Mouse (Mus musculus) ES-E14 (cell line): Measurements from ENCODE around the gene Slc39a11. TPM values are rescaled to one million over a fixed set of nuclear protein-coding genes. Genes with fewer than 3 reads are reported as not detected.

ENCODE experiments used
- DNase-seq: peaks from one replicate; pipeline ENCODE4 v3.0.0-alpha.2; 2013; ENCODE audit warnings: low read depth, low spot score
- H3K27ac ChIP-seq: 2 replicates; pipeline ENCODE4 v1.5.1; 2012; ENCODE audit warnings: low read depth, mild to moderate bottlenecking, low read length, moderate library complexity, mixed read lengths; ENCODE audit not compliant: poor library complexity, insufficient read depth, severe bottlenecking
- H3K36me3 ChIP-seq: 2 replicates; pipeline ENCODE4 v1.6.1; 2012; ENCODE audit warnings: mild to moderate bottlenecking, low read length, moderate library complexity, mixed read lengths; ENCODE audit not compliant: control insufficient read depth, poor library complexity, insufficient read depth, severe bottlenecking
- H3K4me1 ChIP-seq, 2 experiments: fragments of 150-350 bp in 1 of 2; sonication (generic) in 1 of 2; 2 replicates each; pipeline ENCODE4 v1.6.1; 2012; ENCODE audit warnings: low read length in 2 of 2, mild to moderate bottlenecking in 1 of 2, mixed read lengths in 1 of 2; ENCODE audit not compliant: control insufficient read depth in 2 of 2, insufficient read depth in 2 of 2, poor library complexity in 1 of 2
- H3K4me3 ChIP-seq, 2 experiments: fragments of 150-350 bp in 1 of 2; sonication (generic) in 1 of 2; 2 replicates each; pipeline ENCODE4 v1.5.1; 2012; ENCODE audit warnings: low read length in 2 of 2, low read depth in 1 of 2, mild to moderate bottlenecking in 1 of 2, mixed read lengths in 1 of 2; ENCODE audit not compliant: insufficient read depth in 1 of 2, poor library complexity in 1 of 2, severe bottlenecking in 1 of 2
- H3K9ac ChIP-seq: 2 replicates; pipeline ENCODE4 v1.6.1; 2012; ENCODE audit warnings: low read depth, mild to moderate bottlenecking, low read length, mixed read lengths; ENCODE audit not compliant: poor library complexity, insufficient read depth, severe bottlenecking
- H3K9me3 ChIP-seq: fragments of 150-350 bp; sonication (generic); 2 replicates; pipeline ENCODE4 v1.6.1; 2012; ENCODE audit warnings: low read depth, mild to moderate bottlenecking, low read length; ENCODE audit not compliant: control insufficient read depth, insufficient read depth
- CHD2 ChIP-seq: IDR thresholded peaks from 2 replicates; pipeline ENCODE4 v1.6.1; 2014; ENCODE audit warnings: mild to moderate bottlenecking, low read depth, low read length, inconsistent platforms
- HCFC1 ChIP-seq: IDR thresholded peaks from 2 replicates; pipeline ENCODE4 v1.6.1; 2012; ENCODE audit warnings: low read length, inconsistent platforms, borderline replicate concordance; ENCODE audit not compliant: insufficient read depth
- MAFK ChIP-seq: IDR thresholded peaks from 2 replicates; pipeline ENCODE4 v1.6.1; 2014; ENCODE audit warnings: mild to moderate bottlenecking, low read depth, low read length, inconsistent platforms; ENCODE audit not compliant: insufficient read depth
- ZC3H11A ChIP-seq: IDR thresholded peaks from 2 replicates; pipeline ENCODE4 v1.6.1; 2012; ENCODE audit warnings: low read depth, mild to moderate bottlenecking, inconsistent platforms, low read length, borderline replicate concordance
- ZNF384 ChIP-seq: IDR thresholded peaks from 2 replicates; pipeline ENCODE4 v1.6.1; 2012; ENCODE audit warnings: low read depth, low read length, inconsistent platforms
- in situ Hi-C, 2 experiments: fragments of 600-800 bp; cut with MboI; formaldehyde crosslinking; loops; one replicate each; pipeline ENCODE4 v1.15.1; 2025; ENCODE audit warnings: low sequenced_read_pairs in 2 of 2, inconsistent platforms in 1 of 2; ENCODE audit not compliant: unreplicated experiment in 2 of 2
- total RNA-seq: library from RNA; depleted of rRNA; stranded (reverse); fragments of 300-350 nt; gene quantifications from 2 replicates; pipeline ENCODE4 v1.2.3, GENCODE M21; 2012

The Slc39a11 gene
- total RNA-seq, 1 experiment: 17.0 TPM

DNA sequence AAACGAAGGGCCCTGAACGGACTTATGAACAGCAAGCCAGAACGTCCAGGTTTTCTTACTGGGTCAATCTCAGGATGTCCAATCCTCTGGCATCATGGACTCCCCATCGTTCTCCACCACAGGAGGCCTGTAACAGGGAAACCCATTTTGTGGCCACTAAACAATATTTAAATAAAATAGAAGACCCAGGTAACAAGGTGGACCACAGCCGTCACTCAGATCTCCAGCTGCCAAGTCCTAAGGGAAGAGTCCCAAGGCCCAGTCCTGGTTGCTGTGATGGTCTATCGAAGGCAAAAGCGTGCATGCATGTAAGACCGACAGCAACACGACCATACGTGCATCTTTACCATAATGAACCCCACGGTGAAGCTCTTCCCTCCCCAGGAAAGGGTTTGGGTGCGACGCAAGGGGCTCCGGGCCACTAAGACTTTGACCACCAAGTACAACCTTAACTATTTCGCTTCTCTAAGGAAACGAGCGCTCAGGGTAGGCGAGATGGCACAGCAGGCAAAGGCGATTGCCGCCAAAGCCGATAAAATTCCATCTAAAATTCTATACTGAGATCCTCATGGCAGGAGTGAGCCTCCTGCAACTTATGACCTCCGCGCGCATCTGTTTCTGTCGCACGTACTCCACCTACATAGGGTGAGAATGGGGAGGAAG is 1.1 kb downstream of the Slc39a11 start, which contains the start of gene Cog1:
TSS of gene Cog1 (plus strand) at position 480 of the 663 bp plus-strand sequence.
- H3K4me3 ChIP-seq: peak within 1 kb of the TSS; percentile 80 to 100
- TF ChIP-seq HCFC1 (no peak), ZC3H11A (no peak)
- no peak within 1 kb of the TSS; the same call in 1 of the 2 replicates for H3K27ac ChIP-seq
- in situ Hi-C loops: loop anchor here (5.0 to 25.0 kb wide), 2 partner anchors 163 to 462 kb away; no protein-coding TSS in a partner anchor
- H3K9me3 ChIP-seq: no peaks in the 10 kb centered on the region
- H3K4me1 ChIP-seq: peaks cover 5 to 11% of the 10 kb centered on the region in 2 experiments; a peak in 2 of 4 replicates
- peak within 1 kb of the TSS; percentile 96 for H3K9ac ChIP-seq
- DNase-seq: no peak
- peaks cover 9% of the 10 kb centered on the region for H3K36me3 ChIP-seq

GRCm38 (mm10) chr11:113648152-113648551 is 1.7 kb downstream of the Slc39a11 start:
- Histone ChIP-seq H3K36me3 (peaks cover 5% of the 10 kb centered on the region; the same call in 1 of the 2 replicates), H3K27ac (no peak overlapping the region), H3K9me3 (no peaks in the 10 kb centered on the region), H3K9ac (peak overlapping the region; percentile 67; the same call in 1 of the 2 replicates), H3K4me1 (peaks cover 5 to 11% of the 10 kb centered on the region in 2 experiments; a peak in 2 of 4 replicates), H3K4me3 (no peak overlapping the region)
- peak; percentile 78 for DNase-seq
- in situ Hi-C loops: loop anchor here (5.0 to 25.0 kb wide), 2 partner anchors 164 to 461 kb away; no protein-coding TSS in a partner anchor
- TF ChIP-seq ZC3H11A: no peak
- TF ChIP-seq CHD2: no peak
- TF ChIP-seq HCFC1: 0 out of 2 replicates have a peak, but pooled peaks have one; percentile 40
- no peak for TF ChIP-seq ZNF384
- TF ChIP-seq MAFK: no peak

DNA sequence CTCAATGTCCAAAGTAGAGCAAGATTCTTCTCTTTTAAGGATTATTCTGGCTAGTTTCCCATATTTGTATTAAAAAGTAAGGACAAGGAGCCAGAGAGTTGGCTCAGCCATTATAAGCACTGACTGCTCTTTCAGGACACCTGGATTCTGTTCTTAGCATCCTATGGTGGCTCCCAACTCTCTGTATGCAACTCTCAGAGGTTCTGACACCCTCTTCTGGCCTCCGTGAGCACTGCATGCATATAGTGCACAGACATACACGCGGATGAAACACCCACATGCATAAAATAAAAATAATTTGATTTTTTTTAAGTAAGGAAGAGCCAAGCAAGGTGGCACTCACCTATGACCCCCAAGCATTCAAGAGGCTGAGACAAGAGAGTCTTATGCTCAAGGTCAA is 4.7 kb downstream of the Slc39a11 start:
- TF ChIP-seq ZNF384 (no peak), HCFC1 (no peak), CHD2 (no peak), ZC3H11A (no peak), MAFK (no peak)
- Histone ChIP-seq H3K4me3 (no peak overlapping the region), H3K36me3 (no peaks in the 10 kb centered on the region), H3K4me1 (peaks cover 2 to 4% of the 10 kb centered on the region in 2 experiments; a peak in 2 of 4 replicates), H3K27ac (no peak overlapping the region), H3K9ac (no peak overlapping the region), H3K9me3 (no peaks in the 10 kb centered on the region)
- no peak for DNase-seq
- in situ Hi-C loops: loop anchor here (5.0 to 25.0 kb wide), 2 partner anchors 167 to 458 kb away; no protein-coding TSS in a partner anchor

DNA sequence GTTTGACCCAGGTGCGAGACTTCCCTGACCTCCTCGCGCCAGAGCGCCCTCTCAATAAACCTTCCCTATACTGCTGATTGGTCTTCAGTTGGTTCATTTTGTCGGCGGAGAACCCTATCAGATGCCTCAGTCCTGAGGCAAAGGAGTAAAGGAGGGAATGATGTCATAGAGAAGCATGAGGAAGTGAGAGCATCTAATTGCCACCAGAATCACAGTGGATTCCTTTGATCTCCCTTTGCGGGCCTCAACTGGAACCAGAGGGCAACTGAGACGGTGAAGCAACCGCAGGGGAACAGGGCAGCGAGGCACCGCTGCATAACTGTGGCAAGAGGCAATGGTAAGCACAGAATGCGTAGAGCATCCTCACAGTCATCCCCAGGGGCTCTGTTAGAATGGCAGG is 11.2 kb downstream of the Slc39a11 start:
- no peak overlapping the region for H3K4me3 ChIP-seq
- no peak overlapping the region for H3K9ac ChIP-seq
- peaks cover 7% of the 10 kb centered on the region; the same call in 1 of the 2 replicates for H3K9me3 ChIP-seq
- no peak for DNase-seq
- TF ChIP-seq ZNF384 (no peak), HCFC1 (no peak), ZC3H11A (no peak), MAFK (no peak), CHD2 (no peak)
- H3K27ac ChIP-seq: no peak overlapping the region
- no peaks in the 10 kb centered on the region for H3K36me3 ChIP-seq
- in situ Hi-C loops: loop anchor here in 1 of 2 experiments (25.0 kb wide), 1 partner anchor 451 kb away; no protein-coding TSS in a partner anchor
- no peaks in the 10 kb centered on the region for H3K4me1 ChIP-seq
